Comparison of ENCODE assay signal across 8 mouse cellular contexts in genomic region chrX:151344501-151344984, GRCm38 (mm10). TPM values are rescaled to one million over a fixed set of nuclear protein-coding genes. Genes with fewer than 3 reads are reported as not detected.
A peak's percentile ranks its signal among the peaks of the same experiment; 100 is the strongest.
DNase-seq lines count a peak whose midpoint lies in the region; ATAC-seq and TF ChIP-seq lines count a peak whose summit lies in the region.

No protein-coding gene starts in this region.

- DNase-seq in brain, embryonic 14.5 days (ENCODE audit: low read depth) = peak; percentile 61
- peak; percentile 31 for DNase-seq in forebrain, embryonic 10.5 days (ENCODE audit: extremely low spot score, low spot score)
- DNase-seq in kidney, postnatal 25 days = peak; percentile 60 to 84

- no peaks in the 10 kb centered on the region for H3K4me1 ChIP-seq in ES-Bruce4 (ENCODE audit: control insufficient read depth, insufficient read depth, low read length)
- peaks cover 20% of the 10 kb centered on the region for H3K4me1 ChIP-seq in forebrain, embryonic 10.5 days
- peaks cover 6% of the 10 kb centered on the region; the same call in 1 of the 2 replicates for H3K4me1 ChIP-seq in heart, embryonic 15.5 days (replicated peaks)
- H3K4me1 ChIP-seq in liver, embryonic 16.5 days (ENCODE audit: control insufficient read depth, low read depth, low read length) = no peaks in the 10 kb centered on the region; the same call in 1 of the 2 replicates
- H3K4me1 ChIP-seq in neural tube, embryonic 13.5 days (replicated peaks) = peaks cover 18% of the 10 kb centered on the region
- peaks cover 2% of the 10 kb centered on the region; the same call in 1 of the 2 replicates for H3K4me1 ChIP-seq in testis, adult 2 months (ENCODE audit: control insufficient read depth, insufficient read depth, low read length)

- ATAC-seq in heart, embryonic 15.5 days (replicated peaks; ENCODE audit: insufficient number of reproducible peaks, insufficient read depth, low FRiP score, low read depth) = peak; percentile 42; the same call in 1 of the 2 replicates
- peak; percentile 42 for ATAC-seq in liver, embryonic 16.5 days (ENCODE audit: low read depth)
- ATAC-seq in neural tube, embryonic 13.5 days (ENCODE audit: low read depth) = peak; percentile 68

- H3K9ac ChIP-seq in ES-Bruce4 (ENCODE audit: low read depth, poor library complexity, severe bottlenecking) = peak overlapping the region; percentile 77
- peak overlapping the region; percentile 70 for H3K9ac ChIP-seq in heart, embryonic 15.5 days
- peak overlapping the region; percentile 73 for H3K9ac ChIP-seq in liver, embryonic 16.5 days (ENCODE audit: low read depth, low read length)
- H3K9ac ChIP-seq in neural tube, embryonic 13.5 days = peak overlapping the region; percentile 77

- TF ChIP-seq CTCF in ES-Bruce4 (IDR thresholded peaks at IDR 0.05; ENCODE audit: low read depth, low read length) = no peak
- TF ChIP-seq CTCF in brain, embryonic 14.5 days (IDR thresholded peaks at IDR 0.05; ENCODE audit: borderline replicate concordance, extremely low read depth, insufficient read depth, insufficient read length) = no peak
- TF ChIP-seq CTCF in testis, adult 2 months (IDR thresholded peaks at IDR 0.05; ENCODE audit: control insufficient read depth, insufficient read depth, insufficient replicate concordance, low read depth, low read length) = no peak

- no peak for TF ChIP-seq EP300 in ES-Bruce4 (IDR thresholded peaks at IDR 0.05; ENCODE audit: insufficient read depth, low read depth, low read length)

- peak overlapping the region; percentile 72 for H3K4me2 ChIP-seq in heart, embryonic 15.5 days
- peak overlapping the region; percentile 73 for H3K4me2 ChIP-seq in liver, embryonic 16.5 days (ENCODE audit: low read depth, low read length)
- H3K4me2 ChIP-seq in neural tube, embryonic 13.5 days = peak overlapping the region; percentile 67

- H3K4me3 ChIP-seq in ES-Bruce4 (ENCODE audit: low read depth, low read length) = peak overlapping the region; percentile 73
- peak overlapping the region; percentile 73 for H3K4me3 ChIP-seq in forebrain, embryonic 10.5 days
- H3K4me3 ChIP-seq in heart, embryonic 15.5 days = peak overlapping the region; percentile 68
- peak overlapping the region; percentile 77 for H3K4me3 ChIP-seq in liver, embryonic 16.5 days (ENCODE audit: low read depth, low read length)
- peak overlapping the region; percentile 60 for H3K4me3 ChIP-seq in neural tube, embryonic 13.5 days
- H3K4me3 ChIP-seq in testis, adult 2 months (ENCODE audit: control insufficient read depth, low read depth, low read length) = peak overlapping the region; percentile 78

- 20% methylated on average over 33 of the region's 33 CpGs for WGBS in forebrain, embryonic 10.5 days
- 8% methylated on average over 33 of the region's 33 CpGs for whole genome bisulfite sequencing in heart, embryonic 15.5 days
- 14% methylated on average over 32 of the region's 33 CpGs for WGBS in liver, embryonic 16.5 days (ENCODE audit: insufficient replicate concordance)
- 25% methylated on average over 33 of the region's 33 CpGs for WGBS in neural tube, embryonic 13.5 days

- H3K36me3 ChIP-seq in ES-Bruce4 (ENCODE audit: control insufficient read depth, insufficient read depth, low read length, poor library complexity, severe bottlenecking) = no peaks in the 10 kb centered on the region; the same call in 1 of the 2 replicates
- H3K36me3 ChIP-seq in forebrain, embryonic 10.5 days (replicated peaks) = no peaks in the 10 kb centered on the region
- H3K36me3 ChIP-seq in heart, embryonic 15.5 days = no peaks in the 10 kb centered on the region
- H3K36me3 ChIP-seq in liver, embryonic 16.5 days (ENCODE audit: control insufficient read depth, insufficient read depth) = no peaks in the 10 kb centered on the region
- no peaks in the 10 kb centered on the region for H3K36me3 ChIP-seq in neural tube, embryonic 13.5 days
- no peaks in the 10 kb centered on the region for H3K36me3 ChIP-seq in testis, adult 2 months (ENCODE audit: control insufficient read depth, insufficient read depth, low read length)

- H3K9me3 ChIP-seq in ES-Bruce4 (replicated peaks; ENCODE audit: control insufficient read depth, insufficient read depth, low read length, poor library complexity, severe bottlenecking) = no peaks in the 10 kb centered on the region
- H3K9me3 ChIP-seq in forebrain, embryonic 10.5 days = no peaks in the 10 kb centered on the region
- H3K9me3 ChIP-seq in heart, embryonic 15.5 days (replicated peaks) = no peaks in the 10 kb centered on the region
- no peaks in the 10 kb centered on the region for H3K9me3 ChIP-seq in liver, embryonic 16.5 days (replicated peaks; ENCODE audit: control insufficient read depth, low read length)
- H3K9me3 ChIP-seq in neural tube, embryonic 13.5 days = no peaks in the 10 kb centered on the region

- H3K27ac ChIP-seq in ES-Bruce4 (ENCODE audit: insufficient read depth, low read length) = peak overlapping the region; percentile 5; the same call in 1 of the 2 replicates
- peak overlapping the region; percentile 89 for H3K27ac ChIP-seq in forebrain, embryonic 10.5 days
- peak overlapping the region; percentile 90 for H3K27ac ChIP-seq in heart, embryonic 15.5 days
- H3K27ac ChIP-seq in liver, embryonic 16.5 days (ENCODE audit: low read length) = peak overlapping the region; percentile 63
- peak overlapping the region; percentile 89 for H3K27ac ChIP-seq in neural tube, embryonic 13.5 days (replicated peaks)
- no peak overlapping the region; the same call in 1 of the 2 replicates for H3K27ac ChIP-seq in testis, adult 2 months (ENCODE audit: control insufficient read depth, insufficient read depth, low read depth, low read length)

- no peak for TF ChIP-seq POLR2A in ES-Bruce4 (IDR thresholded peaks at IDR 0.05; ENCODE audit: insufficient read depth, low read length)
- TF ChIP-seq POLR2A in brain, embryonic 14.5 days (IDR thresholded peaks at IDR 0.05; ENCODE audit: borderline replicate concordance, extremely low read depth, insufficient read depth, insufficient read length, poor library complexity, severe bottlenecking) = no peak
- no peak for TF ChIP-seq POLR2A in testis, adult 2 months (IDR thresholded peaks at IDR 0.05; ENCODE audit: control insufficient read depth, low read depth, low read length)

- no peaks in the 10 kb centered on the region for H3K27me3 ChIP-seq in ES-Bruce4 (ENCODE audit: control insufficient read depth, insufficient read depth, low read length, poor library complexity, severe bottlenecking)
- H3K27me3 ChIP-seq in forebrain, embryonic 10.5 days (ENCODE audit: poor library complexity, severe bottlenecking) = peaks cover 87% of the 10 kb centered on the region
- H3K27me3 ChIP-seq in heart, embryonic 15.5 days = 0 out of 2 replicates have a peak, but pooled peaks cover 6% of the 10 kb centered on the region
- H3K27me3 ChIP-seq in liver, embryonic 16.5 days (ENCODE audit: control insufficient read depth, insufficient read depth, low read depth, low read length) = no peaks in the 10 kb centered on the region; the same call in 1 of the 2 replicates
- peaks cover 26% of the 10 kb centered on the region for H3K27me3 ChIP-seq in neural tube, embryonic 13.5 days
- H3K27me3 ChIP-seq in testis, adult 2 months (ENCODE audit: control insufficient read depth, insufficient read depth, low read length) = no peaks in the 10 kb centered on the region

RNA-seq across cellular contexts. Expression of gene Fam120c, which starts 0.6 kb away (rescaled TPM):
- polyA plus RNA-seq in ES-Bruce4 (2011; ENCODE audit: insufficient read depth, insufficient read length, low read depth, missing spikeins) = 0.94 and 1.1 TPM in 2 replicates
- 7.1 and 8.8 TPM in 2 replicates for polyA plus RNA-seq in brain, embryonic 14.5 days (2012; rRNA removed)
- 2.7 and 3.3 TPM in 2 replicates for polyA plus RNA-seq in forebrain, embryonic 10.5 days (2016; fragmentation: Nextera tagmentation; extraction: Ambion mirVana)
- 3.6 and 4.3 TPM in 2 replicates for polyA plus RNA-seq in heart, embryonic 15.5 days (2015; fragmentation: Nextera tagmentation; extraction: Ambion mirVana)
- 0.70 and 0.91 TPM in 2 replicates for polyA plus RNA-seq in liver, embryonic 16.5 days (2015; fragmentation: Nextera tagmentation; extraction: Ambion mirVana)
- polyA plus RNA-seq in neural tube, embryonic 13.5 days (2015; fragmentation: Nextera tagmentation; extraction: Ambion mirVana) = 5.4 TPM in 2 replicates
- polyA plus RNA-seq in testis, adult 2 months (2012; rRNA removed) = 0.54 and 0.57 TPM in 2 replicates
